Mouse (Mus musculus) intestine, postnatal 0 days (tissue): ENCODE measurements at regions not wholly inside any gene's neighbourhood (a gene's known extent, or its start where the extent isn't known, plus 50 kb on each side); places are given as distances from the start of the nearest gene placed in this dataset.

Experiments
- ATAC-seq: fragments of 200-750 bp; cut with Nextera tagmentation; 2 replicates; pipeline ENCODE4 v1.8.0; 2017; ENCODE audit warnings: mild to moderate bottlenecking, moderate TSS enrichment, moderate library complexity
- H3K27ac ChIP-seq: fragments of 300-500 bp; sonication (generic); 2 replicates; pipeline ENCODE4 v1.5.1; 2014; ENCODE audit warnings: mild to moderate bottlenecking, low read depth, low read length, moderate library complexity
- H3K27me3 ChIP-seq: fragments of 300-500 bp; sonication (generic); replicated peaks from 2 replicates; pipeline ENCODE4 v1.6.1; 2014; ENCODE audit warnings: low read length, mixed read lengths; ENCODE audit not compliant: control insufficient read depth, insufficient read depth
- H3K36me3 ChIP-seq: fragments of 300-500 bp; sonication (generic); 2 replicates; pipeline ENCODE4 v1.6.1; 2014; ENCODE audit warnings: mild to moderate bottlenecking, moderate library complexity; ENCODE audit not compliant: control insufficient read depth, insufficient read depth
- H3K4me1 ChIP-seq: fragments of 300-500 bp; sonication (generic); replicated peaks from 2 replicates; pipeline ENCODE4 v1.6.1; 2014; ENCODE audit warnings: antibody characterized with exemption, low read length, mixed read lengths; ENCODE audit not compliant: control insufficient read depth, insufficient read depth
- H3K4me2 ChIP-seq: fragments of 300-500 bp; sonication (generic); replicated peaks from 2 replicates; pipeline ENCODE4 v1.6.1; 2014; ENCODE audit warnings: low read depth, mild to moderate bottlenecking, moderate library complexity
- H3K4me3 ChIP-seq: fragments of 300-500 bp; sonication (generic); 2 replicates; pipeline ENCODE4 v1.5.1; 2014; ENCODE audit warnings: low read depth, low read length
- H3K9ac ChIP-seq: fragments of 300-500 bp; sonication (generic); 2 replicates; pipeline ENCODE4 v1.6.1; 2014; ENCODE audit warnings: mild to moderate bottlenecking, low read depth, low read length
- H3K9me3 ChIP-seq: fragments of 300-500 bp; sonication (generic); 2 replicates; pipeline ENCODE4 v1.6.1; 2016; ENCODE audit warnings: mixed run types; ENCODE audit not compliant: control insufficient read depth
- CTCF ChIP-seq: sonication (generic); IDR thresholded peaks from 2 replicates; pipeline ENCODE4 v1.5.1; 2016; ENCODE audit warnings: low read depth, mild to moderate bottlenecking, control low read depth, antibody characterized with exemption, moderate library complexity
- WGBS: fragments of 180-500 bp; shearing (Covaris S2); extraction: QIAGEN DNeasy Blood & Tissue Kit; methylation state at CpG from one replicate; pipeline ENCODE4 v1.1.7; 2014; 5-methylcytosine and 5-hydroxymethylcytosine counted together

DNA sequence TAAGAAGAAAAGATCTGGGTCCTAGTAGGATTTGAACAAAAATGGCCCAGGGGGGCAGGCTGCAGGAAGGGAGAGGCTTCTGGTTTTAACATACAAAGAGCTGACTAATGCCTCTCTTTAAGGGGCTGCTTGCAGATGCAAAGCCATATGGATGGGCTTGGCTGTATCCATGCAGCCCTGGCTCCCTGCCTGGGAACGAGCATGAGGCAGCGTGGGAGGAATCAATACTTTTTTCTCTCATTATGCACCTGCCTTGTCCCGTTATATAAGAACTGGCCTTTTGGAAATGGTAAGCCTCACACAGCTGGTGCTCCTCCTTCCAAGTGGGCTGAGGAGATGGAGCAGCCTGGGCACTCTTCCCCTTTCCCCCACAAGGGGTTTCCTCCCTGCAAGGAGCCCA is 114.9 kb upstream of the 4931429L15Rik start:
- 95% methylated on average over 3 of the region's 3 CpGs for WGBS
- Histone ChIP-seq H3K4me1 (no peaks in the 10 kb centered on the region), H3K27me3 (no peaks in the 10 kb centered on the region), H3K27ac (no peak overlapping the region), H3K9ac (no peak overlapping the region), H3K36me3 (no peaks in the 10 kb centered on the region), H3K4me2 (no peak overlapping the region), H3K4me3 (no peak overlapping the region), H3K9me3 (no peaks in the 10 kb centered on the region)
- TF ChIP-seq CTCF: no peak
- no peak for ATAC-seq

DNA sequence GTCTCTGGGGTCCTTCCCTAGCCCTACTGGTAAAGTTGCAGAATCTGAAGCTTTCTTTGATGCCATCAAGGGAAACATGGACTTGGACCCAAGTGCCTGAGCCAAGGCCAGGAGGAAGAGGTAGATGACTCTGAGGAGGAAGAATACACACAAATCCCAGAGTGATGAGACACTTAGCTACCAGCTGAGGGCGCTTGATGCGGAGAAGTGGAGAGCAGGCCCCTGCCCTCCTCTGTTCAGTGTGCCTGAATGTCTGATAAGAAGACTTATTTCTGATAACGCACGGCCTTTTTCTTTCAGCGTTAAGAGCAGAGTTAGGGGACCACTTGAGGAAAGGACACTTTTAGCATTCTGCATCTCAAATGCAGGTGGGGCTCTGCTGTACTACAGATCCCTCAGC is 113.9 kb upstream of the 4931429L15Rik start:
- Histone ChIP-seq H3K27me3 (no peaks in the 10 kb centered on the region), H3K9ac (no peak overlapping the region), H3K9me3 (no peaks in the 10 kb centered on the region), H3K4me3 (no peak overlapping the region), H3K27ac (no peak overlapping the region), H3K36me3 (no peaks in the 10 kb centered on the region), H3K4me1 (no peaks in the 10 kb centered on the region), H3K4me2 (no peak overlapping the region)
- no peak for ATAC-seq
- no peak for TF ChIP-seq CTCF
- 54% methylated on average over 5 of the region's 5 CpGs for WGBS

DNA sequence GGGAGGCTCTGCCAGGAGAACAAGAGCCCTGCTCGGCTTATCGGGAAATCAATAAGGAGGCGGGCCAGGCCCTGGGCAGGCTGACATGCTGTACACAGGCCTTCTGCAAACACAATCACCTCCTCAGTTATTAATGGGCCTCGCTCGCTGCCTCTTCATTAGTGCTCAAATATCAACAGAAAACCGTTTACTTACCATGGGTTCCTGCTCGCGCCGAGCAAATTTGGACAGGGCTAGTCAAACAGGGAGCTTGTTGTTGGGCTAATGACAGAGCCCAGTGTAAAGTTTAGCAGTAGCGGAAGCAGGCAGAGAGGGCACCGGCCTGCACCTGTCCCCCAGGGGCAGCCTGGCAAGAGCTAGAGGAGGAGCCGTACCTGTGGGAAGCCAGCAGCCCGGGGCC is 111.3 kb upstream of the 4931429L15Rik start:
- H3K27me3 ChIP-seq: no peaks in the 10 kb centered on the region
- no peak for ATAC-seq
- H3K4me3 ChIP-seq: no peak overlapping the region
- no peak overlapping the region for H3K27ac ChIP-seq
- WGBS: 34% methylated on average over 13 of the region's 13 CpGs
- TF ChIP-seq CTCF: no peak
- no peaks in the 10 kb centered on the region for H3K4me1 ChIP-seq
- no peak overlapping the region for H3K9ac ChIP-seq
- H3K9me3 ChIP-seq: no peaks in the 10 kb centered on the region
- no peaks in the 10 kb centered on the region for H3K36me3 ChIP-seq
- H3K4me2 ChIP-seq: no peak overlapping the region

GRCm38 (mm10) chr9:46423184-46423967 is 103.6 kb upstream of the 4931429L15Rik start:
- H3K9me3 ChIP-seq: no peaks in the 10 kb centered on the region
- H3K4me3 ChIP-seq: no peak overlapping the region
- no peak overlapping the region for H3K27ac ChIP-seq
- H3K4me1 ChIP-seq: no peaks in the 10 kb centered on the region
- TF ChIP-seq CTCF: no peak
- no peak overlapping the region for H3K9ac ChIP-seq
- H3K4me2 ChIP-seq: no peak overlapping the region
- H3K27me3 ChIP-seq: no peaks in the 10 kb centered on the region
- WGBS: 68% methylated on average over 12 of the region's 12 CpGs
- ATAC-seq: no peak
- no peaks in the 10 kb centered on the region for H3K36me3 ChIP-seq

DNA sequence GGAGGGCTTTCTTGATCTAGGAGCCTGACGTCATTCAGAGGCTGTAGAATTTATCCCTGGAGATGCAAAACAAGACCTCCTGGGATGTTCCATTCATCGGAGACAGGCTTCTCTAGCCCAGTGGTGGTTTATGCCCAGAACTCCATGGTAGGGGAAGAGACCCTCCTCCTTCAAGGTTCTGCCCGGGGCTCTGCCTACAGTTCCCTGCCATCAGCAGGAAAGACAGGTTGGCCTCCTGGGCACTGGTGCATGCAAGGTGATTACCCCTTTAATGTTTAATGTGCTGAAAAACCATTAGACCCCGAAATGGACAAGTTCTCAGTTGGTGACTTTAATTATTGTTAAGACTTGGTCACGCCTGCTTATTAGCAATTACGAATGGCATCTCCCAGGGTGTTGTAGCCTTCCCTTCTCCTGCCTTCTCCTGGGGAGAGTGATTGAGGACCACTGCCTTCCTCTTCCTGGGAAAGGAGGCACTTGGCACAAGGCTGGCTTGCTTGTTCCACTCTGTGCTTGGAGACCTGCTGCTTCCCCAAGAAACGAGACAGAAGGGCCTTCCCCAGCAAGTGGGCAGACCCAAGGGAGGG is 102.0 kb upstream of the 4931429L15Rik start:
- Histone ChIP-seq H3K27me3 (no peaks in the 10 kb centered on the region), H3K27ac (no peak overlapping the region), H3K36me3 (no peaks in the 10 kb centered on the region), H3K9ac (no peak overlapping the region), H3K4me3 (no peak overlapping the region), H3K9me3 (no peaks in the 10 kb centered on the region), H3K4me1 (no peaks in the 10 kb centered on the region), H3K4me2 (no peak overlapping the region)
- no peak for ATAC-seq
- TF ChIP-seq CTCF: no peak
- WGBS: 69% methylated on average over 7 of the region's 7 CpGs

GRCm38 (mm10) chr9:46411686-46412085 is 91.9 kb upstream of the 4931429L15Rik start:
- no peak overlapping the region for H3K27ac ChIP-seq
- H3K36me3 ChIP-seq: no peaks in the 10 kb centered on the region
- no peak for ATAC-seq

More at GRCm38 (mm10) chr9:46411686-46412085, 91.9 kb upstream of the 4931429L15Rik start:
- 80% methylated on average over 10 of the region's 10 CpGs for WGBS
- H3K27me3 ChIP-seq: no peaks in the 10 kb centered on the region
- no peak overlapping the region for H3K9ac ChIP-seq
- no peak overlapping the region for H3K4me2 ChIP-seq
- H3K9me3 ChIP-seq: no peaks in the 10 kb centered on the region
- TF ChIP-seq CTCF: no peak
- no peaks in the 10 kb centered on the region for H3K4me1 ChIP-seq
- H3K4me3 ChIP-seq: no peak overlapping the region
